Mouse (Mus musculus) Muller cell, postnatal 12 days (primary cell): Measurements from ENCODE around the gene Ppp1r11.

Experiments
- DNase-seq: peaks from one replicate; pipeline ENCODE4 v3.0.0-alpha.2; 2015; ENCODE audit errors: inconsistent ontology term

Gene Ppp1r11

DNA sequence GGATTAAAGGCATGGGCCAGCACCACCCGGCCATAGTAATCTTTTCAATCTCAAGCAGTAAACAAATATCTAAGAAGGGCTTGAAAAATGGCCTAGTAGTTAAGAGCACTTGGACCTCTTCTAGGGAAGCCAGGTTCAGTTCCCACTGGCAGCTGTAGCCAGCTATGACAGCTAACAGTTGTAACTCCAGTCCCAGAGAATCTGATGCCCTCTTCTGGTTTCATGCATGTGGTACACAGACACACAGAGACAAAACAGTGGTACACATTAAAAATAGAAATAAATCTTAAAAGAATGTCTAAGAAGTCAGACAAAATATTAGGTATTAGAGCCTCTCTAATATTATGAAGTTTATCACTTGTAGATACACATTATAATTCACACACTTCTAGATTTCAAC, 9.6 kb upstream of the Ppp1r11 start:
- no peak for DNase-seq

DNA sequence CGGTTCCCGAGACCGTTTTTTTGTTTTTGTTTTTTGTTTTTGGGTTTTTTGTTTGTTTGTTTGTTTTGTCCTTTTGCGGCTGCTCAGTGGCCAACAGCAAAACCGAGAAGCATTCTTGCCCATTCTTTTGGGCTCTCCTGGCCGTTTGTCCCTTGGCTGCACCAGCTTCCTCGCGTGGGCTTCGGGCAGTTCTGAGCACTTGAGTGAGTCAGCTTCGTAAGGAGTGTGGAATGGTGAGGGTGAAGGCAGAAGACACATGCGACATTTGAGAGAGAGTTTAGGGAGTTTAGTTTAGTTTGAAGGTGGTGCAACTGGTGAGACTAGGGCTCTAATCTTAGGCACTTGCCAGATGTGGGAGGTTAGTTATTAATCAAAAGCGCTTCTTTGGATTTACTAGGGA, 7.3 kb upstream of the Ppp1r11 start:
- no peak for DNase-seq

DNA sequence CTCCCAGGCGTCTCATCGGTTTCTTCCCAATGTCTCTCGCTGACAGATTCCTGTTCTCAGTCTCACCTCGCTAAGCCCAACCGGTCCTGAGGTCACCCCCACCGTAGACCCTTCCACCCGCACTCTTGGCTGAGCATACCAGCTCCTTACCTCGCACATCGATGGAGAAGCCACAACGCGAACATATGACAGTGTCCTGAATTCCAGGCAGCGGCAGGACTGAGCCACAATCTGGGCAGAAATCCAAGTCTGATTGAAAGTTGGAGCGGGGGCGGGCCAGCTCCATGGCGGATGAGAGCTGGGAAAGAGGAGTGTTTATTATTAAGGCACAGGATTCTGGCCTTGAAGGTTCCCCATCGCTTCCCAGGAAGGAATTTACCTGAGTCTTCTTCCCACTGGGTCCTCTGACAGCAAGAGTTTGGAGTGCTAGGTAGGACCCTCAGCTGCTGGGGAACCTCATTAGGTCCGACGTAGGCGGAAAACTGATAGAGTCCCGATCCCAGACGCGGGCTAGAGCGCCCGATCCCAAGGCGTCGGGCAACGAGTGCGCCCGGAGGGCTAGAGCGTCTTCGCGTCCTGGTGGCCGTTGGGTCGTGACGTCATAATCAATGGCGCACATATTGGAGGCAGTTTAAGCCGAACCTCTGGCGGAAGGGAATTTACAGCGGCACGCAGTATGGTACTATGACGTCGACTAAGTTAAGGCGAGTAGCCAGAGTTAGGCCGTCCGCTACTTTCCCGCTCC, 6.6 kb upstream of the Ppp1r11 start, which contains the start of the genes Znrd1 and Znrd1as:
TSS of gene Znrd1 (minus strand) at position 561 of the 745 bp plus-strand sequence.
TSS of gene Znrd1as (plus strand) at position 594 of the 745 bp plus-strand sequence.
- peak; percentile 97 for DNase-seq

DNA sequence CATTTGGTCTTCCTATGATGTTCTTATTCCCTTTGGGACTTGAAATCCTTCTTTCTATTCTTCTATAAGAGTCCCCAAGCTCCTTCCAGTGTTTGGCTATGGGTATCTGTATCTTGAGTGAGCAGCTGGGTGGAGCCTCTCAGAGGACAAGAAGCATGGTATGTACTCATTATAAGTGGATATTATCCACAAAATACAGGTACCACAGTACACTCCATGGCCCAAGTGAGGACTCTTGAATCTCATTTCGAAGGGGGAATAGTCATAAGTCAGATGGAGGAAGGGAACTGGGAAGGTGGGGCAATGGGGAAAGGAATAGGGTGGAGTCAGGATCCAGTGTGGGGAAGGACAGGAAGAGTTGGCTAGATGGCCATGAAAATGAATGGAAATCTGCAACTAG, 1.5 kb upstream of the Ppp1r11 start:
- no peak for DNase-seq

DNA sequence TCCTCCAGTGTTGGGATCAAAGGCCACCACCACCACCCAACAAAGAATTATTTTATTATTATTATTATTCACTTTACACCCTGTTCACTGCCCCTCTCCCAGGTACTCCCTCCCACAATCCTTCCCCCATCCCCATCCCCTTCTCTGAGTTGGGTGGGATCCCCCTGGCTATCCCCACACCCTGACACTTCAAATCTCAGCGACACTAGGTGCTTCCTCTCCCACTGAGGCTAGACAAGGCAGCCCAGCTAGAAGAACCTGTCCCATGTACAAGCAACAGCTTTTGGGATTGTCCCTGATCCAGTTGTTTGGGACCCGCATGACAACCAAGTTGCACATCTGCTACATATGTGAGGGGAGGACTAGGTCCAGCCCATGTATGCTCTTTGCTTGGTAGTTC, 1.1 kb upstream of the Ppp1r11 start:
- DNase-seq: no peak

DNA sequence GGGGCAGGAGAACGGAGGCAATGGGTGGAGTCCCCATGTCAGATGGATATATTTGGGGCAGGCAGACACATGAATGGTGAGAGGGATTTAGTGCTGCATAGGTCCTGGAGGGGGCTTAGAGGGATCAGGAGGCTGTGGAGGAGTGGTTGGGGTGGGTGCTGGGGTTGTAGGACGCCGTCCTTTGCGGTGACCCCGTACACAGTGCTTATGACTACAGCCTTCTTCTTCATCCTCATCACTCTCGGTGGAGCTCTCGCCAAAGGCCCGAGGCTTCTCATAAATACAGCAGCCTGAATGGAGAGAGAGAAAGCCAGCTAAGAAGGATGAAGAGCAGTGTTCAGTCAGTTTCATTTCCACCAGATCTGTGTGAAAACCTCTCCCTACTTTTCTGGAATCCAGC, 2.3 kb downstream of the Ppp1r11 start:
- no peak for DNase-seq

DNA sequence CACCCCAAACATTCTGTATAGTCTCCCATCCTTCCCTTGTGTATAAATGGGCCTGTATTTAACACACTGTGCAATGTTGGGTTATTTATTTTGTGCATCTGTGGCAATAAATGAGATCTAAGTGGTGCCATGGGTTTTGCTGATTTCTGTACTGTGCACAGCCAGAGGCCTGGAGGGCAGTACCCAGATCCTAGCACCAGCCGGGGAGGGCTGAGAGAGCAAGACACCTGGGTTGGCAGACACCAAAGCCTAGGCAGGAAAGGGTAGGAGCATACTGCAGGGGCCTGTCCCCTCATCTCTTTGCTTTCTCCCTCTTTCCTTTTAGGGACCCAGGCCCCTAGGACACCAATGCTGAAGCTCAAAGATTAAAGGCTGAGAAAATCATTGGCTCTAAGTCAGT, 3.3 kb downstream of the Ppp1r11 start:
- no peak for DNase-seq

DNA sequence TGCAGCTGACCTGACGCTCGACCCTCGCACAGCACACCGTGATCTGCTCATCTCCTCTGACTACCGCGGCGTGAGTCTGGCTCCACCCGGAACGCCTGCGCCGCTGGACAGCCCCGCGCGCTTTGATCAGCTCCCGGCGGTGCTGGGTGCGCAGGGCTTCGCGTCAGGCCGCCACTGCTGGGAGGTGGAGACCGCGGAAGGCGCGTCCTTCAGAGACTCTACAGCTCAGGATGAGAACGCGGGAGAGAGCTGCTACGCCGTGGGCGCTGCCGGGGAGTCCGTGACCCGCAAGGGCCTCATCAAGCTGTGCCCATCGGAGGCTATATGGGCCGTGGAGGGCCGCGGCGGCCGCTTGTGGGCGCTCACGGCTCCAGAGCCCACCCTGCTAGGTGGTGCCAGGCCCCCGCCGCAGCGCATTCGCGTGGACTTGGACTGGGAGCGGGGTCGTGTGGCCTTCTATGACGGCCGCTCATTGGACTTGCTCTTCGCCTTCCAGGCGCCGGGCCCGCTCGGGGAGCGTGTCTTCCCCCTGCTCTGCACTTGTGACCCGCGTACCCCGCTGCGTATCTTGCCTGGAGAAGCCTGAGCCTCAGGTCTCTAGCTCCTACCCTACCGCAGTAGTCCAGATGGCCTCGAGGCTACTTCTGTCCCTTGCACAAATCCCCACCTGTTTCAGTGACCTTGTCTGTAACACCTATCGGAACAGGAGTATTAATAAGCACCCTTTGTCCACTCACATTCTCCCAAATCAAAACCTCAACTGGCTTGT, 4.3 kb downstream of the Ppp1r11 start:
- peak; percentile 67 for DNase-seq

DNA sequence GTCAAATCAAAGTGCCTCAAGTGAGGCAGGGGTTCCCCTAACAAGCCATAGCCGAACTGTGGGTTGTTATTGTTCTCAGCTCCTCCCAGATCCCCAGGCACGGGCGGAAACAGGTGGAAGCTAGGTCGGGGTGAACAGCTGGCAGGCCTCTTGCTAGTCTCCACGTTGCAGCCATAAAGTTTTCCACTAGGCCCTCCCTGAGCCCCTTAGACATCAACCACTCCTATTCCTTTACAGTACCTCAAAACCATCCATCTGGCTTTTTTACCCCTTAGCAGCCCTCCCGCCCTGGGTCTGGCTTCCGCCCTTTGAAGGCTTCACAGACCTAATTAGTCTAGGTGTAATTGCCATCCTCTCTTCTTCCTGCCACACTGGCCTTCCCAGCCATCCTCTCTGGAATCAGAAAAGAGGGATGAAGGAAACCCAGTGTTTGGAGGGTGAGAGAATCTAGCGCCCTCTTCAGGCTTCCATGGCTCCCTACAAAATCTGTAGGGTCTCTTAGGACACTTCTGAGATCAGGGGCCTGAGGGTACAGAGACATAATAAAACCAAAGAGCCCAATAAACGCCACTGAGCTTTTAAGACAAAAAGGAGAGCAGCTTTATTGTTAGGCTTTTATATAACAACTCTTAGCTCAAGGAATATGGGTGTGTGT, 7.3 kb downstream of the Ppp1r11 start:
- no peak for DNase-seq

DNA sequence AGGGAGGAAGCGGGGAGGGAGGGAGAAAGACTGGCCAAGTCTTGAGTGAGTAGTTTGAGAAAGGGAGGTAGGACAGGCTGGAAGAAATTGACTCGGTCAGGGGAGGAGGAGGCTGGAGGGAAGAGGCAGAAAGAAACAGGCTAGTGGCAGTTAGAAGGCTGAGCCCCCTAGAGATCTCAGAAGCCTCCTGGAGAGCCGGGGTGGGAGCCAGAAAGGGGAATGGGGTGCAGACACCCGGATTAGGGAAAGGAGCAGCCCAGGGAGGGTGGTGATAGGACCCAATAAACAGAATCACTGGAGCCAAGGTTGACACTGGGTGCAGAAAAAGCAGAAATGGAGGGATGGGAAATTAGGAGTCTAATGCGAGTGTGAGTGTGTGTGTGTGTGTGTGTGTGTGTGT, 7.8 kb downstream of the Ppp1r11 start:
- no peak for DNase-seq

DNA sequence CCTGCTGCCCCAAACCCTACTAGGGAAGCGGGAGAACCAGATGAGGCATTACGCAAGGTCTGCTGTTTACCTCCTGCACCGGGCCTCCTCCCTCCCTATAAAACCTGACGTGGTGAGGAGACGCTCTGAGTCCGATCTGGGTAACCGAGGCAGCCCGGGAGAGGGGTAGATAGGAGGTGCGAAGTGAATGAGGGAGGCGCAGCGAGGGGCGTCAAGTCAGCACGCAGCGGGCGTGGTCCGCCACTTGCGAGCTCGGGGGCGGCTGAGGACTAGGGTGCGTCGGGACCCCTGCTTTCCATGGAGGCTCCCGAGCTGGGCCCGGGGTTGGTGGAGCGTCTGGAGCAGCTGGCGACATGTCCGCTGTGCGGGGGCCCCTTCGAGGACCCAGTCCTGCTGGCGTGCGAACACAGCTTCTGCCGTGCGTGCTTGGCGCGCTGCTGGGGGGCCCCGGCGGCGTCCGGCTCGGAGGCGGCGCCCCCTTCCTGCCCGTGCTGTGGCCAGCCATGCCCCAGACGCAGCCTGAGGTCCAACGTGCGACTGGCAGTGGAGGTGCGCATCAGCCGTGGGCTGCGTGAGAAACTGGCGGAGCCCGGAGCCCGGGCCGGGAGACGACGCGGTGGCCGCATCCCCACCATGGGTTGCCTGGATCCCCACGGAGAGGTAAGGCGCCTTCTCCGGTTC, 8.6 kb downstream of the Ppp1r11 start, which contains the start of gene Rnf39:
TSS of gene Rnf39 (plus strand) at position 128 of the 681 bp plus-strand sequence.
- DNase-seq: no peak

DNA sequence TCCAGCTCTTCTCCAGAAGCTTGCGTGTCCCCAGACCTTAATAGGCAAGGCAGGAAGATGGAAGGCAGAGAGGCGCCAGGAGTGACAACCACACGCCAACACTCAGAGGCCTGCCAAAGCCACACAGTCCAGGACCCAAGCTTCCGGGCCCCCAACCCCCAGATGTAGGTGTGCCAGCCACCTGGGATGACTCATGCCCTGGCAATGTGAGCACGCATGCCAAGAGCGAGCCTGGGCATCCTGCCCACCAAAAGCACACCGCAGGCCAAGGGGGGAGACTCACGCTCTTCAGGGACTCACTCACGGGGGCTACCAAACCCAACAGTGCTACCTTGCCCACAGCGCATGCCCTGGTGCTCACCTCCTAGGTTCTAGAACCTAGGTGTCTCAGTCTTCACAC, 9.2 kb downstream of the Ppp1r11 start:
- DNase-seq: peak; percentile 45

DNA sequence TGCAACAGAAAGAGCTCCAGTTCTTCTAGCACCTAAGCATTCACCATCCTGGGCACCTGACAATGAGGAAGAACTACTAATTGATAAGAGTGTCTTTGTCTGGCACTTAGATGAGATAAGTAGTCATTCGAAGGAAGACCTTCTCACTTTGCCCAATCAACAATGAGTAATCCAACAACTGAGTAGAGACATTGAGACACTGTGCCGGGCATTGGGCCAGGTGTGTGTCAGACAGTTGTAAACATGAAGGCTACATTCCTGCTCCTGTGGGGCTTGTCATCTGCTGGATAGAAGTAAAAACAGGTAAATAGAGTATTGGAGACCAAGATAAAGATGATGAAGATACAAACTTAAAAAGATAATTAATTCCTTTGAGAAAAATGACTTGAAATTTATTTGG, 13.5 kb downstream of the Ppp1r11 start:
- no peak for DNase-seq

DNA sequence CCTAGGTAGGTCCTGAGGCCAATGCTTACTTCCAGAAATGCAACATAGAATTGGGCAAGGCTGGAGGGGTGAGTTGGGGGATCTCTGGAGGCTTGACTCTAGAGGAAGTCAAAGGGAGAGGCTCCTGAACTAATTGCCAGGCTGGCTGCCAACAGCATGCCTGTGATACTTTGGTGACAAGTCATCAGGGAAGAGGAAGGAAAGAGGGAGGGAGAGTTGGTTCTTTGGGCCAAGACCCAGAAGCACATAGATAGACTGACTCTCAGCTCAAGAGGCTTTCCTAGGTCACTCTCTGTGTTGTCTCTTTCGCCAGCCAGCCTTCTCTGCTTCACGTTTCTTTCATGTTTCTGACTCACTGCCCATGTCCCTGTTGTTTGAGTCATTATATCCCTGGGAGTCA, 19.7 kb downstream of the Ppp1r11 start:
- peak; percentile 66 for DNase-seq

DNA sequence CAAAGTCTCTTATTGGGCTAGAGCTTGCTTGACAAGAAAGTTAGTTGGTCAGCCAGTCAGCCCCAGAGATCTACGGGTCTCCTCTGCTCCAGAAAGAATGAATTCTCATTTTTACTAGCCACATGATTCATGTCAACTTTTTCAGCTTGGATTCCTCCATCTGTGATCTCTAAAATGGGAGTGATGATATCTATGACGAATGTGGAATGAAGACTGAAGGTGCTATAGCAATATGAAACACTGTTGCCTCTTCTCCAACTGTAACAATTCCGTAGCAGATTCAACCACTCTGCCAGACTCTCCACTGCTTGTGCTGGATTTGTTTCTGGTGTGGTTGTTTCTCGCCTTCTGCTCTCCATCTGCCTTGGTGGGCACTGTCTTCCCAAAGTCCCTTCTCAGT, 20.4 kb downstream of the Ppp1r11 start:
- no peak for DNase-seq

DNA sequence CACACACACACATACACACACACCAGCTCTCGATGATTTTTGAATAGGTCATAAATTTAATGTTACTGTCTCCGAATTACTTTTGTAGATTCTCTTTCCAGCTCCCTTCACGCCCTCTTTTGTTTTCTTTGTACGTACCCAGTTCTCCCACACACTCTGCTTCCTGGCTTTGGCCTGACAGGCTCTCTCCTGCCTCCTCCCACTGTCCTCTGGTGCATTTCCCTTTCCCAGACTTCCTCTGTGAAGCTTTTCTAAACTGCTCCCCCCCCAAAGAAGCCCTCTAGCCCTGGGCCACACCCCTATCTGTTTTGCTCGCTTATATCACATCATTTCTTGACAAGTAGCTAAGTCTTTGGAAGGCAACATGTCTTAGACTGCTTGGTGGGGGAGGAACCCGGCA, 21.3 kb downstream of the Ppp1r11 start:
- no peak for DNase-seq

DNA sequence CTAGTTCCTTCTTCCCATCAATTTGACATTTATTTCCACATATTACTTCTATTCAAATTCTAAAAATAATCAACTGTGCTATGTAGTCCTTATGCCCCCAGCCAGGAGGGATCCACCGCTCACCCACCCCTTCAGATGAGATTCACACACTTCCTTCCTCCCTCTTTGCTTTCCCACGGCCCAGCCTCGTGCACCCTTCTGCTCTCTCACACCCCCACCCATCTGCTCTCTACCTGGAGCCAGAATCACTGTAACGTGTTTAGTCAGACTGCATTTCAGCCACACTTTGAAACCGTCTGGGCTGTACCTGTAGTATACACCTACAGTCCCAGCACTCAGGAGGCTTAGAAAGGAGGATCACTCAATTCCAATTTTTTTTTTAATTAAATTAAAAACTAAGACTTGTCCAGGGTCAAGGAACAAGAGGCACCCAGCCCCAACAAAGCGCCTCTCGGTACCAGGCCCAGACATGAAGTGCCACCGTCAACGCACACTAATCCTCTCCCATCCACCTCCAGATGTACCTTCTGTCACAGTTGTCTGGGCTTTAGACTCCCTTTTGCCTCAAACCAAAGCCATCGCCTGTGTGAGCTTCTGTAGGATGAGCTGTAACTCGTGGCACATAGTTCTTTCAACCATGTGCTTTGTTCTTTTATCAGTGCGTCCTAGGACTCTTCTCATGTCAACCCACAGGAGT, 22.2 kb downstream of the Ppp1r11 start:
- DNase-seq: no peak

DNA sequence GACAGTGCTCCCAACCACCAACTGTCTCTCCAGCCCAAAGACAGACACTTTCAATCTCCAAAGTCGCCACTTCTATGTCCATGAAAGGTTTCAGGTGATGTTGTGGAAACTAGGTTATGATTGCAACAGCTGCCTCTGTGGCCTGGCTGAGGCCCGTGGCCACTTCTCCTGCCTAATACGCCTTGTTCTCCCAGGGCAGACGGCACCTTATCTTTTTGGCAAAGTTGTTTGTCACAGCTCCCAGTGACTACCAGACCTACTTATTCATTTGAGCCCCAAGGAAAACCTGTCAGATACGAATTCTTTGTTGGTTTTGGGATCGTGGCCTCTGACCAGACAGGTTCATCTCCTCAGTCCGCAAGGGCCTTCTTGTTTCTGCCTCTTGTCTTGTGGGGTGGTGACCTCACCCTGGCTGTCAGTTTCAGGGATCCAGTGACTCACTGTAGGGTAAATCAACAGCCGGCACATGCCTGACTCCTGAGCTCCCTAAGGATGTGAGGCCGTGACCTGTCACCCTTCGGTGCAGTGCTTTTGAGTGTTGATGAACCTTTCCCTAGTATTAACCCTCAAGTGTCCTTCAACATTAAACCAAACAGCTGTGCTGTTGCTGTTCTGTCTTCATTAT, 23.9 kb downstream of the Ppp1r11 start:
- no peak for DNase-seq

DNA sequence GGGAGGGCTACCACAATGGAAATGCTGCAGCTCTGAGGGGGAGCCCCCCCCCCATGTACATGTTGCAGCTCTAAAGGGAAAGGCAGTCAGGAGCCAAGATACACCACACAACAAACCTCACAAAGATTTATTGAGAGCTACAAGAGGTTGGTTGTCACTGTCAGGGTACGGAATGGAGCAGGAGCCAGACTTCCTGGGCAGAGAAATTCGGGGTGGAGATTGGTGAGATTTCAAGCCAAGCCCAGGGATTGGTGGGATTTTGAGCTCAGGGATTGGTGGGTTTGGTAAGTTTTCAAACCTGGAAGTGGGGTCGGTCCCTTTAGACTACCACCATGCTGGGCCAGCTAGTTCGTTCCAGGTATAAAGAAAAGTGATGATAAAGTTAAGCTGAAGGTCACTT, 28.1 kb downstream of the Ppp1r11 start:
- no peak for DNase-seq

DNA sequence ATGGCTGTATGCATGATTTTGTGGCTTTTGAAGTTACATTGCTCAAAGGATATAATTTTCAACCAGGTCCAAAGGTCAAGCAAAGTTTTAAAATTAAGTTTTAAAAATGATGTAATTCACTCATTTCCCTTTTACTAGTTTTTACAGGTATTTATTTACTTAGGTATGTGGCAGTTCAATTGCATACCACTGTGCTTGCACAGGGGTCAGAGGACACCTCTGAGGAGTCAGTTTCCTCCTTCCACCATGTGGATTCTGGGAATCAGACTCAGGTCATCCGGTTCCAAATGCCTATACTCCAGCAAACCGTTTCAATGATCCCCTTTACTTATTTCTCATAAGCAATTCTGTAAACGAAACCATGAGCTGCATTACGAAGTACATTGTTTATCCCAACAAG, 28.8 kb downstream of the Ppp1r11 start:
- DNase-seq: no peak

DNA sequence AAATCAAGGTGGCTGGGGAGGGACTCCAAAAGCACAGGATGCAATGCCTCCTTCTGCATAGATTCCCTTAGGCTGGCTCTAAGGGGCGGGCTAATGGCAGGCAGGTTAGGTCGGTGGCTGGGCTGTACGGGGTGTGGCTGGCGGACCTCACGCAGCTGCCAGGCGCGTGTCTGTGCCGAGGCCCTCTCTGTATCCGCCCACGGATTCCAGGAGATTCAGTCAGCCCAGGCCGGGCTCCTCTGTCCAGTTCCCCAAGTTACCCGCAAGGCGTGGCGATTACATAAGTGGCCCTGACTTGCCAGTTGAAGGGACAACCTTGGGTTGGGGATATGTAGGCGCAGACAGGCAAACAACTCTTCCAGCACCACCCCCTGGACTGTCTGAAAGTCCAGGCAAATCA, 31.3 kb downstream of the Ppp1r11 start:
- DNase-seq: no peak
